Mouse (Mus musculus) hematopoietic stem cell, adult 5-6 weeks (primary cell): ENCODE measurements around the gene Sptssa. TPM values are rescaled to one million over a fixed set of nuclear protein-coding genes. Genes with fewer than 3 reads are reported as not detected.

ENCODE experiments used
- ATAC-seq, 2 experiments: fragments of 125-278 bp in 1 of 2; replicated peaks in 1 of 2; 2 replicates each; pipeline ENCODE4 v1.8.0; 2016 to 2017; ENCODE audit warnings: inconsistent platforms in 2 of 2, mild to moderate bottlenecking in 2 of 2, moderate number of reproducible peaks in 2 of 2, low read depth in 1 of 2, moderate TSS enrichment in 1 of 2; ENCODE audit not compliant: low FRiP score in 2 of 2, poor library complexity in 2 of 2, severe bottlenecking in 2 of 2, insufficient read depth in 1 of 2, low TSS enrichment in 1 of 2
- total RNA-seq: library from RNA; stranded (forward); fragments of 172-1452, 232-1000 nt; gene quantifications from 2 replicates; pipeline ENCODE4 v1.2.3, GENCODE M21; 2017

Sptssa gene
- total RNA-seq, 1 experiment from 2014 or later, result 247 TPM

DNA sequence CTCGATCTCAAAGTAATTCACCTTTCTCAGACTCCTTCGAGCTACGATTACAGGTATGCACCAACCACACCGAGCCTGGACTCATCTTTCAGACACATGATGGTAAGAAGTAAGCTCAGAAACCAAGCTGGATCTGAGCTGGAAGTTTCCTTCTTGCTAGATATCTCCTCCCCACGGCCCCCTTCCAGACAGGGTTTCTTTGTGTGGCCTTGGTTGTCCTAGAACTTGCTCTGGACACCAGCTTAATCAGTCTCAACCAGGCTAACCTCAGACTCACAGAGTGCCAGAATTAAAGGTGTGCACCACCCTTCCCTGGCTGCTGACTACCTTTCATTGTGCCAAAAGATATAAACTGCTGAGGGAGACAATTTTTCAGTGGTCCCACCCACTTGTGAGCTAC lies 1.6 kb upstream of the Sptssa start:
- no peak for ATAC-seq

DNA sequence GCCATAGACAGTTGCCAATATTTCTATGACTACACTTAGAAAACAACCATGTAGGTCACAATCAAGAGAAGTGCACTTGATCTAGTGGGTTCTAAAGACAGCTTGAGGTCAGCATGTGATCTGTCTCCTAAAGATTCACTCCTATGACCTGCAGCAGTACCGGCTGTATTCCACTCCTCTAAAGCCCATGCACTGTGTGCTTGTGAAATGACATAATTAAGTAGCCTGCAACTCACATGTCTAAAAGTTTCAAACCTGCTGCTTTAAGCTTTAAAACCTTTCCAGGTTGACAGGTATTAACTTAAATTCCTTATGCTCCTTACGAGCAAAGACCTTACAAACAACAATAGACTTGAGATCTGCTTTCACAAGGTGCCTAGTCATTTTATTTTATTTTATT lies 853 bp upstream of the Sptssa start:
- ATAC-seq, result no peak

DNA sequence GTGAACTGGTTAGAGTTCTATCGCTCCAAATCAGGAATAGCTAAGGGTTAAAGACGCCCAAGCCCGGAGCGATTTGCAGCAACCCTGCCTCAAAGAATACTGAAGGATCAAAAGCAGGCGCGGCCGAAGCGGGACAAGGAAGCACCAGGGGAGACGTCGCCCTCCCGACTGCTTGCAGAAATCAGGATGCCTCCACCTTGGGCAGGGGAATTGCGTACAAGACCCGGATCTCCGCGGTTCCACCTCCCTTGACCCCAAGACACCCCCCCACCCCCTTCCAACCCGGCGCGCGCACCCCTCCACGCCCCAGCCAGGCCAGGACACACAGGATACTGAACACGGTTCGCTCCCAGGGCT lies 356 bp downstream of the Sptssa start:
- ATAC-seq, result peak in 1 of 2 experiments; percentile 6; a peak in 1 of 4 replicates

DNA sequence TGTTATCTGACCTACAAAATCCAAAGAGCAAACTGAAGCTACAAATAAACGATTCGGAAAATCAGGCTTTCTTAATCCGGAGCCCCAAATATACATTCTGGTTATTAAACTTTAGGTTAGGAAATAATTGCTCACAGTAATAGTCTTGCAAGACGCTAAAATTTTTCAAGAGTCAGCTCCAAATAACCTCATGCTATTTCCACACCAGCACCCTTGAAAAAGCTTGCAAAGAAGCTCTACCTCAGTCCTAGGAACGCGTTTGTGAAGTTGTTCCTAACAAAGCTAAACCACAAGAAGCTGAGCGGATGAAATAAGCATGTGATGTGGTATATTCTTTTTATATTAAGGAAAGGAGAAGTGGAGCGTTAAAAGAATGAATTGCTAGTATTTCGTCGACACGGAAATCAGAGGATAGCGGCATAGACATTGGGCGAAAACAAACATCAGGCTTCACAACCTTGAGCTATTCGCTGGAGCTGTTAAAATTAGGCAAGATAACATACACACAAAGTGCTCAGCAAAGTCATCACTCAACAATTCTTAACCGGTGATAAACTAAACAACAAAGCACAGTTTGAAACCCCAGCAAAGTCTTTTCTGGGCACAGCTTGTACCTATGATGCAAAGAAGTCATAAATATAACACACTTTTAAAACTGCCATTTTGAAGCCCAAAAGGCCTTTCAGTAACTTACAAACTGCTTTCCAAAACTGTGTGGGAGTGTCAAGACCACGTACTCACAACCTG lies 908 bp downstream of the Sptssa start:
- ATAC-seq, result 0 out of 4 replicates have a peak, but pooled peaks of 1 of the 2 experiments have one; percentile 2

DNA sequence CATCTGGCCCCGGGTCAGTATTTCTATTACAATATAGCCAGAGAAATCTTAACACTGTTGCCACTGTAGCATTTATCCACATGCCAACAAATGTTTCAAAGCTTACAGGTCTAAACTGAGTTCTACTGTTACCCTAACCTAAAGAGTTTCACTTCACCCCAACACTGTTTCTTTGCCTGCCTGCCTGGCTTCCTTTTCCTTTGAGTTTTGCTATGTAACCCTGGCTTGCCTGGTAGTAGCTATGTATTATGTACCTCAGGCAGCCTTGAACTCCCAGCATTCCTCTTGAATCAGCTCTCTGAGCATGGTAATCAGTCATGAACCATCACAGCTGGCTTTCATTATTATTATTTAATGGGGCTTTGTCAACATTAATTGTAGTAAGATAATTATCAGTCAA lies 1.6 kb downstream of the Sptssa start:
- ATAC-seq, result no peak

DNA sequence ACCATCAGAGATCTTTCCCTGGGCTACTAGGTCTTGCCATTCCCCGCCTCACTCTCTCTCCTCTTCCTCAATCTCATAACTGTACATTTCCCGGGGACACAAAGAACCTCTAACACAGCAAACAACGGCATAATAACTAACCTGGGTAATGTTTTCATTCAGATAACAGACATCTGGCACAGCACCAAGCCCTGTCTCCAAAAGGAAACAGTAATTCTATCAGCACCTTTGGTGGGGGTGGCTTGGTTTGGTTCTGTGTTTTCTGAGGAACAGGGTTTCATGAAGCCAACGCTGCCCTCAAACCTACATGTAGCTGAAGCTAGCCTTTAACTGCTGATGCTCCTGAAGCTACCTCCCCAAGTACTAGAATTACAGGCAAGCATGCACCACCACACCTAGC lies 2.2 kb downstream of the Sptssa start:
- ATAC-seq, result no peak

DNA sequence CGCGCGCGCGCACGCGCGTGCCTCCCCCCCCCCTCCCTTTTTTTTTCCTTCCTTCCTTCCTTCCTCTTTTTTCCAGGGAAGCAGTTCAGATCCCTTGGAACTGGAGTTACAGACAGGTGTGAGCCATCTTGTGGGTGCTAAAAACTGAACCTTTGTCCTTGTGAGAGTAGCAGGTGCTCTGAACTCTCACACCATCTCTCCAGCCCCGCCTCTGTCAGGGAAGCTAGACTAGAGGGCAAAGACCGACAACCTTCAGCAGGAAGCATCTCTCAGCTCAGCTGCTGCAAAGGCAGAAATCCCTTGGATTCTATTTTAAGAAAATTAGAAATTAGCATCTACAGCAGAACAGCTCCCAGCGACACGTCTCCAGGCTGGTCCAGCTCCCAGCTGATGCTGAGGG lies 4.0 kb downstream of the Sptssa start:
- ATAC-seq, result no peak

DNA sequence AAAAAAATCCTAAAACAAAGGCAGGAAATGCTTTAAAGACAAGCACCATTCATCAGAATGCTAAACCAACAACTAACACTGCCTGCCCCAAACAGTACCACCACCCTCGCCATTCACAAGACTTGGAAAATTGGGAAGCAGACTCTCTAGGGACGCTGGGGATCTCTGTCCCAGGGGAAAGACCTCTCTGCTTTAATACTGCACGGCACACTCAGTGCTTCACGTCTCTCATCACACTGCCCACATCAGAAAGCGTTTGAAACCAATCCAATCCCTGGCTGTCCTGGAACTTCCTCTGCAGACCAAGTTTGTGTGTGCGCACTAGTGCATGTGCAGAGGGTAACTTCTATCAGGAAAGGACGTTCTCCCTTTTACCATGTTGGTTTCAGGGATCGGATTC lies 4.6 kb downstream of the Sptssa start:
- ATAC-seq, result no peak

DNA sequence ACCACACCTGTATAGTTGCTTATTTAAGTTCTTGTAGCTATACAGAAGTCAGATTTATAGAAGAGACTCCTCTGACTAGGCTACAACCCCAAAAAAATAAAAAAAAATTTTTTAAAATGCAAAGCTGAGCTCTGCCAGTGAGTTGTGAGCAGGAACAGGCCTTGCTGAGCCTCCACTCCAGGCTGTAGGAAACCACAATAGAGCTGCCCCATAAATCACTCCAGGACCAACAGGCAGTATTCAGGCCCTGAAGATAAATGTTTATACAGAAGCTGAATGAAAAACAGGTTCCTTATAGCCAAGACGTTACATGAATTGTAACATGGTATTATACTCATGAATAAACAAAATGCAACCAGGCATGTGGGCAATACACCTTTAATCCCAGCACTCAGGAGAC lies 5.2 kb downstream of the Sptssa start:
- peak; percentile 65 to 76 for ATAC-seq

DNA sequence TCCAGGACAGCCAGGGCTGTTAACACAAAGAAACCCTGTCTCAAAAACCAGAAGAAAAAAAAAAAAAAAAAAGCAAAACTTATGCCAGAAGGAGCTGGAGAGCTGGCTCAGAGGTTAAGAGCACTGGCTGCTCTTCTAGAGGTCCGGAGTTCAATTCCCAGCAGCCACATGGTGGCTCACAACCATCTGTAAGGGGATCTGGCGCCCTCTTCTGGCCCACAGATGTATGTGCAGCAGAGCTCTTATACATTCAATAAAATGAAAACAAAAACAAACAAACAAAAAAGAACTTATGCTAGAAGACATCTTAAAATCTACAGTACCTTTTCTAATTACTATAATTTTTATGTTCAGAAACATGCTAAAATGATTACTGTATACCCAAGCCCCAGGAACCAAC lies 11.4 kb downstream of the Sptssa start:
- ATAC-seq, result no peak

DNA sequence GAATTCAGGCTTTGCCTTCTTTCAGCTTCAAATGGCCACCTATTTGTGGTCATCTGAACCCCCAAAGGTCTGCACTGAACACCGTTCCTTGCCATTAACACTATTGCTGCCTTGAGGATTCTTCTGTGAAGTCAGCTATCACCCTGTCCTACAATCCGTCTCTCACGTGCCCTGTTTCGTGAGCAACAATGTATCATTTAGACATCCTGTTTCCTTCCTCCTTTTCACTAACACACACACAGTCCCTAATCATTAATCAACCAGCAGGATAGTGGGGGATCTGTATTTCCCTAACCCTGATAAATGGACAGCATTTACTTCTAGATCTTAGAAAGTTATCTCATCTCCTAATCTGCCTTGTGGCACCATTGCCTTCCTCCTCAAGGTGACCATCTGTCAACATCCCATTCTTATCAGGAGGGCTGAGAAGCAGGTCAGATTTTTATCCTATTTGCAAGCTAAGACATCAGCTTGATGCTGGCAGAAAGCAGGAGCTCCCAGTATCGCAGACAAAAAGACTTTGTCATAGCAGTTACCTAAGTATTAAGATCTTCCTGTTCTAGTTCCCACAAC lies 13.0 kb downstream of the Sptssa start:
- ATAC-seq, result peak; percentile 12 to 32; a peak in 1 of 4 replicates

DNA sequence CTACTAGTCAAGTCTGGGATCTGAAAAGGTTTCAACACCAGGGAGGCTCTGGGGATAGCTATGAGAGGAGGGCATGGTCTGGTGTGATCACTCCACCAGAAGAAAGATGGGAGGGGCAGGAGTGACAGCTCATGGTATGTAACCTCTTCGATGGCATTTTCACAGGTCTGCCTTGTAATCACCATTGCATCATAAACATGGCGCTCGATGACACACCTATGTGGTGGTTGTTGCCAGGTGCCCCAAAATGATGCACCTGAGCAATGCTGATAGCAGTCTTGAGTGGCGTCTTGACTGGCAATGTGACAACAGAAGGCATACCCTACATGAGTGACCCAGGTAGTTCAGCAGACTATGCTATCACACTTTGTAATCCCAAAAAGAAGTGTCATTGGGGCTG lies 15.0 kb downstream of the Sptssa start:
- ATAC-seq, result no peak

DNA sequence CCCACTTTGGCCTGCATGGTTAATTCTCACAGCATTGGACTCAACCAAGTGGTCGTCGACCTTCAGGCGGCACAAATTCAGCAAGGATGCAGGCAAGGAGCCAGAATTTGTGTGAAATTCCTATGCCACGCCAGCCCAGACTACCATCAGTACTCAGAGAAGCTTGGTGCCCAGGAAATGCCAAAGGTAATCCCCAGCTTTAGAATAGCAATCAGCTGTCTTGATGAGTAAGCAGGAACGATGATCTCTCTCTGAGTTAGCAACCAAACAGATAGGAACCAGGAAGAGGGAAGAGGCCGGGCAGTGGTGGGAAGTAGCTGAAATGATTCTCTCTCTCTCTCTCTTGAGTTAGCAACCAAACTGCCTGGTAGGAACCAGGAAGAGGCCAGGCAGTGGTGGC lies 16.1 kb downstream of the Sptssa start:
- no peak for ATAC-seq

DNA sequence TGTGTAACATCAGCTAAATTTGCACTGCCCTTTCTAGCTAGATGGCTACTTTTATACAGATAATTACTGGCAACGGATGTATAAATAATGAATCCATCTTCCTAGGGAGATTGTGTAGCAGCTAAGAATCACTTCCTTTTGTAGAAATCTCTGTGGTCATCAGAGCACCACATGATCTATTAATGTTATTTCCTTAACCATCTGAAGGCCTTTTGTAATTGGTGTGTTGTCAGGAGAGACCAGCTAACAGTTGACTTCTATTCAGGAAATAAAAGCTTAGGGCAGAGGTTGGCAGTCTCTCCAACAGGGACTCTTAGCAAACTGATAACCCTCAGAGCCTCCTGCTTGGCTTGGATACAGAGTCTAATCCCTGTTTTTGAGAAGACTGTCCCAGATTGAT lies 19.3 kb downstream of the Sptssa start:
- ATAC-seq, result peak in 1 of 2 experiments; percentile 36; a peak in 1 of 4 replicates

DNA sequence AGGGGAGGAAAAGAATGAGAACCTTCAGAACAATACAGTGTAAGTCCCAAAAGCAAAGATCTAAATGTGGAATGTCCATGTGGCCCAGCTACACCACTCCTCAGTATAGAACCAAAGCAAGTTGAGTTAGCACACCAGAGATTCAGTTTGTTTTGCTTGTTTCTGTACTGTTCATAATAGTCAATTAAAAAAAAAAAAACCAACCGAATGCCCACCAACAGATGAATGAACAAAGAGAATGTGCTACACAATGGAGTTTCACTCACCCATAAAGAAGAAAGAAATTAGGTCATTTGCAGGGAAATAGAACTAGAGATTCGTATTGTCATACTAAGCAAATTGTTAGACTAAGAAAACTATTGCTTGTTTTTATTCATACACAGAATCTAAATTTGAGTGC lies 24.2 kb downstream of the Sptssa start:
- ATAC-seq, result no peak

DNA sequence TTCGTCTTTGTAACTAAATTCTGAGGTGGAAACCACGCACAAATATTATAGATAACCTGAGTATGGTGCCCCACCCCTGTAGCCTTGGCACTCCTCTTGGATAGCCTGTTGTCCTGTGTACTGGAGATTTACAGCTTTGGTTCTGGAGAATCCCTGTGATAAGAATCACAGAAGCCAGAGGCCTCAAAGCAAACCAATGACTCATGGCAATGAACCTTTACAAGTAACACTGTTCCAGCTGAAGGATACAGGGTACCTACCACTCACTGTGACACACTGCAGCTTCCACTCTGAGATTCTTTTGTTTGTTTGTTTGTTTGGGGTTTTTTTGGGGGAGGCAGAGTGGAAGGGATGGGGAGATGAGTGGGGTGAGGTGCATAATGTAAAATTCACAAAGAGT lies 34.4 kb downstream of the Sptssa start:
- ATAC-seq, result no peak

DNA sequence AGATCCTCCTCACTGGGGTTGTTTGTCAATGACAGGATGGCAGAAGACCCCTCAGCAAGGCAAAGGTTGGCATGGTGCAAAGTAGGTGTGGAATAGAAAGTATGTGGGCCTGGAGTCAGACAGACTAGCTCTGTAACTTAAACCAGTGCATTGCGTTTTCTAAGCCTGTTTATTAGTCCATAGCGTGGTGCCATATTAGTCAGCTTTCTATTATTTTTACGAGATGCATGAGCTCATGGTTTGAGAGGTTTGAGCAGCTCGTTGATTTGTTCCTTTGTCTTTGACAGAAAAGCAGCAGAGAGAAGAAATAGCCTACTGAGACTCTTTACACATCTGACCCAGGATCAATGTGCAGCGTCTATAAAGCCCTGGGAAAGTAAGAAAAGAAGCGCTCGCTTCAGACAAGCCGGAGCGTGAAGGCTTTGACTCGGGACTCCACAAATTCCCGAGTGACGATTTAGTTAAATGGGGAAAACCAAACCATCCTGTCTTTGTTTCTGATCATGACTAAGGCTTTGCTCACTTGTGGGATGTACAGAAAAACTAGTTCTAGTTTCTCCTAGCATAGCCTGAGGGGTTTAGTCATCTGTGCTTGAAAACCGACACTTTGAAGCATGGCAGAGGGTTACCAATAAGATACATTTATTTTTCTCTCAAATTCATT lies 36.2 kb downstream of the Sptssa start:
- no peak for ATAC-seq

DNA sequence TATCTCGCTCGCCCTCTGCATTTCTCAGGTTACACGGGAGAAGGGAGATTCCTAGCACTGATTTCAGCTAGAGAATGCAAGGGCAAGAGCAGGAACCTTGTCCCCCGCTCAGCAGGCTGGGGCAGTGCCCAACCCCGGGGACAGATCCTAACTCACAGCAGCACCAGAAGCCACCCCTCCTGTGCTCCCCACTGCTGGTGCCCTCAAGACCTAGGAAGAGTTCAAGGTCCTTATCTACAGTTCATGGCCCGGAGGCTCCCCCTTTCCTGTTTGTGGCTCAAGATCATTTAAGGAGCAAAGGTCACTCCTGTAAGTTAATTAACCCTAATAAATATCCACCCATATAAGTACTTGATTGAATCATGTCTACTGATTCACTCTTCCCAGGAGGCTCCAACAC lies 47.4 kb downstream of the Sptssa start:
- no peak for ATAC-seq

DNA sequence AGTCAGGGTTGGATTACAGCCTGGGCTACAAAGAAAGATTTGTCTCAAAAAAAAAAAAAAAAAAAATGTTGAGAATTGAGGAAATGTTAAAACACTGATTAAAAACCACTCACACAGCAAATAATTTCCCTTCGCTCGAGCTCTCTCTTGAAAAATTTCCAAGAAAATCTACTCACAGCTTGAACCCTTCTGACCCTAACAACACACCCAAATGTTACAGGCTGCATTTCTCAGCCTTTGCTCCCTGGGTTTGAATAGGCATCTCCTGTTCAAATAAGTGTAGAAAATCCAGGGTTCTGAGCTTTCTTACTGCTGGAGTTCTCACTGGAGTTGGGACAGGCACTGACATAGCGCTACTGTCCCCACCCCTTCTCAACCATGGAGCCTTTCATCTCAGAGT lies 51.2 kb downstream of the Sptssa start:
- ATAC-seq, result no peak
